Mouse (Mus musculus) embryonic facial prominence, embryonic 14.5 days (tissue): ENCODE results near the gene Rmnd5b. TPM values are rescaled to one million over a fixed set of nuclear protein-coding genes. Genes with fewer than 3 reads are reported as not detected.
"Not testable (repeated sequence)": the region's sequence is repeated elsewhere in the genome, so short reads cannot be mapped to it uniquely, and the experiment has no call there.

Experiments used
- ATAC-seq: fragments of 200-750 bp; cut with Nextera tagmentation; 2 replicates; pipeline ENCODE4 v1.8.0; 2017; ENCODE audit warnings: low read depth, moderate number of reproducible peaks, moderate TSS enrichment
- DNase-seq: peaks from one replicate; pipeline ENCODE4 v3.0.0-alpha.2; 2015; ENCODE audit warnings: low spot score
- H3K27ac ChIP-seq: fragments of 300-500 bp; sonication (generic); replicated peaks from 2 replicates; pipeline ENCODE4 v1.5.1; 2014; ENCODE audit warnings: low read depth, mild to moderate bottlenecking, low read length, moderate library complexity
- H3K27me3 ChIP-seq: fragments of 300-500 bp; sonication (generic); replicated peaks from 2 replicates; pipeline ENCODE4 v1.6.1; 2014; ENCODE audit warnings: low read length; ENCODE audit not compliant: control insufficient read depth, insufficient read depth
- H3K36me3 ChIP-seq: fragments of 300-500 bp; sonication (generic); 2 replicates; pipeline ENCODE4 v1.6.1; 2014; ENCODE audit warnings: low read length, mixed read lengths; ENCODE audit not compliant: control insufficient read depth, insufficient read depth
- H3K4me1 ChIP-seq: fragments of 300-500 bp; sonication (generic); 2 replicates; pipeline ENCODE4 v1.6.1; 2014; ENCODE audit warnings: antibody characterized with exemption, low read length; ENCODE audit not compliant: control insufficient read depth, insufficient read depth
- H3K4me2 ChIP-seq: fragments of 300-500 bp; sonication (generic); 2 replicates; pipeline ENCODE4 v1.6.1; 2014; ENCODE audit warnings: low read depth, mild to moderate bottlenecking, low read length, moderate library complexity, mixed read lengths
- H3K4me3 ChIP-seq: fragments of 300-500 bp; sonication (generic); 2 replicates; pipeline ENCODE4 v1.5.1; 2014; ENCODE audit warnings: low read depth, mild to moderate bottlenecking, low read length
- H3K9ac ChIP-seq: fragments of 300-500 bp; sonication (generic); 2 replicates; pipeline ENCODE4 v1.6.1; 2014; ENCODE audit warnings: low read depth, mild to moderate bottlenecking, low read length, moderate library complexity, mixed read lengths
- H3K9me3 ChIP-seq: fragments of 300-500 bp; sonication (generic); 2 replicates; pipeline ENCODE4 v1.6.1; 2016; ENCODE audit warnings: low read length; ENCODE audit not compliant: control insufficient read depth
- WGBS: fragments of 180-500 bp; shearing (Covaris S2); extraction: QIAGEN DNeasy Blood & Tissue Kit; methylation state at CpG from one replicate; pipeline ENCODE4 v1.1.7; 2014; 5-methylcytosine and 5-hydroxymethylcytosine counted together
- polyA plus RNA-seq: library from polyadenylated mRNA; unstranded; fragments of >200 nt; fragmentation: Nextera tagmentation; extraction: Ambion mirVana; gene quantifications from 2 replicates; pipeline ENCODE4 v1.2.1, GENCODE M21; 2014

Gene Rmnd5b
- polyA plus RNA-seq, 1 experiment from 2014 or later = 44.2 TPM

- Histone ChIP-seq H3K27ac (peak overlapping the region; percentile 87), H3K4me1 (peaks cover 12% of the 10 kb centered on the region; the same call in 1 of the 2 replicates), H3K4me3 (peak overlapping the region; percentile 40), H3K4me2 (peak overlapping the region; percentile 74), H3K9ac (peak overlapping the region; percentile 66), H3K9me3 (no peaks in the 10 kb centered on the region), H3K27me3 (no peaks in the 10 kb centered on the region), H3K36me3 (no peaks in the 10 kb centered on the region)
- DNase-seq = peak; percentile 79
- WGBS = 22% methylated on average over 7 of the region's 7 CpGs
- no peak for ATAC-seq
Observed at GRCm38 (mm10) chr11:51615129-51615528, 20.6 kb downstream of the Rmnd5b start.

- peaks cover 12% of the 10 kb centered on the region; the same call in 1 of the 2 replicates for H3K4me1 ChIP-seq
- no peak overlapping the region for H3K9ac ChIP-seq
- ATAC-seq (no peak), DNase-seq (no peak)
- 75% methylated on average over 8 of the region's 8 CpGs for WGBS
- no peaks in the 10 kb centered on the region for H3K9me3 ChIP-seq
- H3K36me3 ChIP-seq = no peaks in the 10 kb centered on the region
- H3K4me3 ChIP-seq = no peak overlapping the region
- no peak overlapping the region for H3K27ac ChIP-seq
- no peaks in the 10 kb centered on the region for H3K27me3 ChIP-seq
- no peak overlapping the region for H3K4me2 ChIP-seq
Observed at GRCm38 (mm10) chr11:51614256-51614655, 21.4 kb downstream of the Rmnd5b start.

GRCm38 (mm10) chr11:51609940-51610339 is 25.8 kb downstream of the Rmnd5b start:
- not testable (repeated sequence) for H3K9me3 ChIP-seq, H3K27ac ChIP-seq, H3K36me3 ChIP-seq, H3K27me3 ChIP-seq, H3K4me2 ChIP-seq, H3K9ac ChIP-seq, ATAC-seq, DNase-seq, H3K4me1 ChIP-seq, H3K4me3 ChIP-seq
- WGBS = 83% methylated on average over 5 of the region's 5 CpGs

DNA sequence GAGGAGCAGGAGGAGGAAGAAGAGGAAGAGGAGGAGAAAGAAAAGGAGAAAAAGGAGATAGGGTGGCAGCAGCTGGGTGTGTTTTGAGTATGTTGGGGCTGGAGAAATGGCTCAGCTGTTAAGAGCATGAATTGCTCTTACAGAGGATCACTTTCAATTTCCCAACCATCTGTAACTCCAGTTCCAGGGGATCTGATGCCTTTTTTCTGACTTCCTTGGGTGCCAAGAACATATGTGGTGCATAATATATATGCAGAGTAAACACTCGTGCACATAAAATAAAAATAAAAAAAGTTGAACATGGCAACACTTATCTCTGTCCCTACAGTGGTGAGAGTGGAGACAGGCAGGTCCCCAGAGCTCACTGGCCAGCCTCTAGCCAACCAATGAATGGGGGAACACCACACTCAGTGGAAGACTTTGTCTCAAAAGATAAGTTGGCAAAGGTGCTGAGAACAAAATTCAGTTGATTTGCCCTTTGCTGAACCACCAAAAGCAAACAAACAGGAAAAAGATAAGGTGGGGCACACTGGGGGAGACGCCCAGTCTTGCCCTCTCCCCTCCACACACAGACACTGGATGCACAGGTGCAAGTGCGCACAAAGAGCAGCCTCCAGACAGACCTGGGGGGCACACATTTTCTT is 26.3 kb downstream of the Rmnd5b start:
- H3K27ac ChIP-seq = no peak overlapping the region
- H3K4me2 ChIP-seq = no peak overlapping the region
- peaks cover 12% of the 10 kb centered on the region for H3K36me3 ChIP-seq
- H3K4me3 ChIP-seq = no peak overlapping the region
- 76% methylated on average over 3 of the region's 3 CpGs for WGBS
- no peaks in the 10 kb centered on the region for H3K9me3 ChIP-seq
- no peaks in the 10 kb centered on the region for H3K27me3 ChIP-seq
- H3K4me1 ChIP-seq = peaks cover 8% of the 10 kb centered on the region; the same call in 1 of the 2 replicates
- DNase-seq (no peak), ATAC-seq (no peak)
- H3K9ac ChIP-seq = no peak overlapping the region

GRCm38 (mm10) chr11:51607096-51607738 is 28.5 kb downstream of the Rmnd5b start:
- Histone ChIP-seq H3K36me3 (peaks cover 34% of the 10 kb centered on the region), H3K4me3 (peak overlapping the region; percentile 96), H3K4me2 (peak overlapping the region; percentile 86), H3K27me3 (no peaks in the 10 kb centered on the region), H3K27ac (peak overlapping the region; percentile 96), H3K9ac (peak overlapping the region; percentile 100), H3K4me1 (peaks cover 8% of the 10 kb centered on the region; the same call in 1 of the 2 replicates), H3K9me3 (no peaks in the 10 kb centered on the region)
- no peak for DNase-seq
- WGBS = 10% methylated on average over 15 of the region's 15 CpGs
- peak; percentile 56 for ATAC-seq

- peak within 1 kb of the TSS; percentile 96 for H3K27ac ChIP-seq
- peak within 1 kb of the TSS; percentile 90 for H3K4me2 ChIP-seq
- peak; percentile 99 for DNase-seq
- peaks cover 8% of the 10 kb centered on the region; the same call in 1 of the 2 replicates for H3K4me1 ChIP-seq
- ATAC-seq = peak; percentile 96
- no peaks in the 10 kb centered on the region for H3K27me3 ChIP-seq
- H3K4me3 ChIP-seq = peak within 1 kb of the TSS; percentile 96
- peaks cover 41% of the 10 kb centered on the region for H3K36me3 ChIP-seq
- no peaks in the 10 kb centered on the region for H3K9me3 ChIP-seq
- H3K9ac ChIP-seq = peak within 1 kb of the TSS; percentile 100
- WGBS = under 1% methylated on average over 30 of the region's 91 CpGs
Observed at GRCm38 (mm10) chr11:51606447-51607095, 29.1 kb downstream of the Rmnd5b start, which contains the start of gene Hnrnpab. Gene Hnrnpab, minus strand, starts transcription at chr11:51606847.

- WGBS = 2% methylated on average over 26 of the region's 81 CpGs
- H3K4me3 ChIP-seq = peak overlapping the region; percentile 96
- H3K4me2 ChIP-seq = peak overlapping the region; percentile 90
- H3K27me3 ChIP-seq = no peaks in the 10 kb centered on the region
- peak overlapping the region; percentile 100 for H3K9ac ChIP-seq
- no peaks in the 10 kb centered on the region for H3K9me3 ChIP-seq
- DNase-seq (peak; percentile 93), ATAC-seq (peak; percentile 59)
- H3K4me1 ChIP-seq = peaks cover 8% of the 10 kb centered on the region; the same call in 1 of the 2 replicates
- H3K27ac ChIP-seq = peak overlapping the region; percentile 96
- peaks cover 48% of the 10 kb centered on the region for H3K36me3 ChIP-seq
Observed at GRCm38 (mm10) chr11:51605602-51606446, 29.9 kb downstream of the Rmnd5b start.

DNA sequence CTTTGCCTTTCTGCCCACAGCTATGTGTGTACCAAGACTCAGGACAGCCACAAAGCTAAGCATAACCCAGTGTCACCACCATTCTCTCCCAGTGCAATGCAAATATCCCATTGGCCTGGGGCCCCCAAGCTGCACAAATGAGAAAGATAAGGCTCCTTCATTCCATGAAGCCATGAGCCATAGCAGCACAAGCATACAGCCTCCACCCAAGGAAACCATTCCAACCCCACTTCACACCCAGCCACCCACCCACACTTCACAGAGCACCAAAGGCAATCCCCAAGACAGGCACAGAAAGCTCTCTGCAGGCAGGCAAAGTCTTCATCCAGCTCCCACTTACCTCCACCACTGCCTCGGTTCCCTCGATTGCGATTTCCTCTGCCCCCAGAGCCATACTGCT is 33.4 kb downstream of the Rmnd5b start:
- no peak overlapping the region for H3K27ac ChIP-seq
- no peak overlapping the region for H3K4me2 ChIP-seq
- no peaks in the 10 kb centered on the region for H3K9me3 ChIP-seq
- H3K4me3 ChIP-seq = no peak overlapping the region
- H3K36me3 ChIP-seq = peaks cover 84% of the 10 kb centered on the region
- H3K9ac ChIP-seq = no peak overlapping the region
- H3K27me3 ChIP-seq = no peaks in the 10 kb centered on the region
- ATAC-seq (no peak), DNase-seq (no peak)
- WGBS = 82% methylated on average over 3 of the region's 3 CpGs
- peaks cover 8% of the 10 kb centered on the region; the same call in 1 of the 2 replicates for H3K4me1 ChIP-seq
